Mouse (Mus musculus) brown adipose tissue, adult 24 weeks (tissue): ENCODE results near the gene Vps4b. TPM values are rescaled to one million over a fixed set of nuclear protein-coding genes. Genes with fewer than 3 reads are reported as not detected.

Experiments used
- H3K27ac ChIP-seq: fragments of 200-500 bp; replicated peaks from 2 replicates; pipeline ENCODE4 v1.5.1; 2012; ENCODE audit warnings: low read depth, mild to moderate bottlenecking, low read length
- H3K4me1 ChIP-seq: fragments of 200-500 bp; 2 replicates; pipeline ENCODE4 v1.6.1; 2012; ENCODE audit warnings: low read length, mixed read lengths; ENCODE audit not compliant: control insufficient read depth, insufficient read depth, insufficient read length
- H3K4me3 ChIP-seq: fragments of 200-500 bp; 2 replicates; pipeline ENCODE4 v1.5.1; 2012; ENCODE audit warnings: low read depth, mild to moderate bottlenecking, low read length, moderate library complexity; ENCODE audit not compliant: insufficient read depth
- polyA plus RNA-seq: library from polyadenylated mRNA; stranded (reverse); fragments of >200 nt; gene quantifications from 2 replicates; pipeline ENCODE4 v1.2.4, GENCODE M21; 2012; ENCODE audit not compliant: missing spikeins, insufficient read depth, insufficient read length

Gene Vps4b
- polyA plus RNA-seq, result 29.6 and 44.8 TPM in 2 replicates

DNA sequence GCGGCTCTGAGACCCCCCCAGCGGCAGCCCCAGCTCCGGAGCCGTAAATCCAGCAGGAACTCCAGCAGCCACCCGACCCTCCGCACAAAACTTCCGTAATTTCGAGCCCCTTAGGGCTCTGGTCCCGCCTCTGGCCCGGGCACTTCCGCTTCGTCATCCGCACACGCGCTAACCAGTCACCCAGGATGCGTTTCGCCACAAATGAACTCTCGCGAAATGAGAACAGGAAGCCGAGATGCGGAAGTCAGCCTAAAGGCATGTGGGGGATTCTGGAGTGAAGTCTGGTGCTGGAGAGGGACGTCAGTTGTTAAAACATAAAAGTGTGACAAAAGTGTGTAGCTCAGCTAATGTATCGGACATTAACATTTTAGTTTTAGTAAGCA is at the start of gene Vps4b:
TSS of gene Vps4b (minus strand) at position 187 of the 383 bp plus-strand sequence.
- peak within 1 kb of the TSS; percentile 77 for H3K27ac ChIP-seq
- H3K4me1 ChIP-seq, result peaks cover 5% of the 10 kb centered on the region; the same call in 1 of the 2 replicates
- peak within 1 kb of the TSS; percentile 96 for H3K4me3 ChIP-seq

GRCm38 (mm10) chr1:106828784-106829183 is 32.3 kb upstream of the Vps4b start:
- no peak overlapping the region for H3K27ac ChIP-seq
- no peaks in the 10 kb centered on the region for H3K4me1 ChIP-seq
- H3K4me3 ChIP-seq, result no peak overlapping the region

DNA sequence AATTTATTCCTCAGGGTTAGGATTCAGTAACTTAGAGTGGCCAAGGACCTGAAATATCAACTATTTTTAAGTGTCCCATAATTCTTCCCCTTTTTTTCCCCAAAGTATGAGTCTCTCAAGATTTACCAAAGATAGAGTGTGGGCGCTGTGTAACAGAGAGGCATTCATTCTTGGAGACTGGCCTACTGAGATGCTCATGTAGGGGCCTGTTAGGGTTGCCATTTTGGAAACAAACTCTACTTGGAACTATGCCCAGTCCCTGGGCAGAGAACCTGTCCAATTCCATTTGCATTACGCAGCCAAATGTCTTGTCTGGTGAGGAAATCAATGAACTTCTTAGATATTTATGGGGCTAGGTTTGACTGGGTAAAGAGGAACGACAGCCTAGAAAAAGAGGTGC is 25.8 kb upstream of the Vps4b start:
- Histone ChIP-seq H3K27ac (no peak overlapping the region), H3K4me1 (no peaks in the 10 kb centered on the region), H3K4me3 (no peak overlapping the region)

- no peak overlapping the region for H3K4me3 ChIP-seq
- H3K4me1 ChIP-seq, result no peaks in the 10 kb centered on the region
- no peak overlapping the region for H3K27ac ChIP-seq
Observed at GRCm38 (mm10) chr1:106818323-106818722, 21.8 kb upstream of the Vps4b start.

DNA sequence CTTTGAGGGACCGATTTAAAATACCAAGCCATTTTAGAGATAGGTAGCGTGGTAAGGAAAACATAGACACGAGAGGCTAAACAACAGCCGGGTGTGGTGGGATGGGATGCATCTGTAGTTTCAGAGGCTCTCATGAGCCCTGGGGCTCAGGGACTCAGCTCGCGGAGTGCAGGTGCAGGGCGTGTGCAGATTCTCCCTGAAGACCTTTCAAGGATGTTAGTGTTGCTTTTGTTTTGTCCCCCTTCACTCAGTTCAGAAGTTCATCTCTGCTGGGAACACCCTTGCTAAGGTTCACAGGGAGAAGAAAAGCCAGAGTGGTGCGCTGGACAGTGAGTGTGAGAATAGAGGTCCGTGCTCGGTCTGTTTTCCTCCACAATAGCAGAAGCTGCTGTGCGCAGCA is 20.2 kb upstream of the Vps4b start:
- H3K27ac ChIP-seq, result no peak overlapping the region
- H3K4me3 ChIP-seq, result no peak overlapping the region
- no peaks in the 10 kb centered on the region for H3K4me1 ChIP-seq

GRCm38 (mm10) chr1:106815265-106815664 is 18.7 kb upstream of the Vps4b start:
- H3K27ac ChIP-seq, result no peak overlapping the region
- no peaks in the 10 kb centered on the region for H3K4me1 ChIP-seq
- no peak overlapping the region for H3K4me3 ChIP-seq

- no peak overlapping the region for H3K27ac ChIP-seq
- no peaks in the 10 kb centered on the region for H3K4me1 ChIP-seq
- no peak overlapping the region for H3K4me3 ChIP-seq
Observed at GRCm38 (mm10) chr1:106814864-106815263, 18.3 kb upstream of the Vps4b start.

- Histone ChIP-seq H3K4me1 (peaks cover 2% of the 10 kb centered on the region; the same call in 1 of the 2 replicates), H3K4me3 (no peak overlapping the region), H3K27ac (no peak overlapping the region)
Observed at GRCm38 (mm10) chr1:106799931-106800330, 3.4 kb upstream of the Vps4b start.

- H3K4me3 ChIP-seq, result no peak overlapping the region
Observed at GRCm38 (mm10) chr1:106799406-106799805, 2.9 kb upstream of the Vps4b start.

DNA sequence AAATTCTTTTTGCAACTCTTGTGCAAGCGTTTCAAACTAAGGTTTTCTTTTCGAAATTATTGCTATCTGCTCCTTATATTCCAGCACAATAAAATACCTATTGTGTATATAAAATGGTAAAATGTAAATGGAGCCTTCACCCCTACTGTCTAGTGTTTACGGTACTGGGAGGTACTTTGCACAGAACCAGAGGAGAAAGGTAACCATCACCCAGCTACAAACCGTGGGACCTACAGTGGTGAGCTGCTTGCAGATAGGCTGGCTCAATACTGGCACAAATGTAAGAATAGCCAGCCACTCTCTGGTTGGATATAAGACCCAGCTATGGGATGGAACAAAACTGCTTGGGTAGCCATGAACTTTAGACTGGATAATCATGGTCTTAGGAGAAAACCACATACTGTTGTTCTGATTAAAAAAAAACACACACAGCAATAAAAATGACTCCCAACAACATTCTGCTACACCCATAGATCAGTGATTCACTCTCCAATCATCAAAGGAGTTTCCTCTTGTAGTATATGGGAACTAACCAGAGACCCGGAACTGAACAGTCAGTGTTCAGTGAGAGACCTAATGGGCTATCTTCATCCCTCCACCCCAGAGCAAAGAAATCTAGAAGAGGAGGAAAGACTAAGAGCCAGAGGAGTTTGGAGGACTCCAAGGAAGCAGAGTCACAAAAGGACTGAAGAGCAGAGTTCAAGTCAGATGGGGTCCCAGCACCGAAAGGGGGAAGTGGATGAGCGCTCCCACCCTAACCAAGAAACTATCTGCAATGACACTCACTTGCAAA is 655 bp upstream of the Vps4b start:
- Histone ChIP-seq H3K27ac (no peak overlapping the region), H3K4me3 (peak overlapping the region; percentile 43; the same call in 1 of the 2 replicates), H3K4me1 (peaks cover 5% of the 10 kb centered on the region; the same call in 1 of the 2 replicates)

More at GRCm38 (mm10) chr1:106799406-106799805, 2.9 kb upstream of the Vps4b start:
- H3K4me1 ChIP-seq, result peaks cover 2% of the 10 kb centered on the region; the same call in 1 of the 2 replicates
- no peak overlapping the region for H3K27ac ChIP-seq

DNA sequence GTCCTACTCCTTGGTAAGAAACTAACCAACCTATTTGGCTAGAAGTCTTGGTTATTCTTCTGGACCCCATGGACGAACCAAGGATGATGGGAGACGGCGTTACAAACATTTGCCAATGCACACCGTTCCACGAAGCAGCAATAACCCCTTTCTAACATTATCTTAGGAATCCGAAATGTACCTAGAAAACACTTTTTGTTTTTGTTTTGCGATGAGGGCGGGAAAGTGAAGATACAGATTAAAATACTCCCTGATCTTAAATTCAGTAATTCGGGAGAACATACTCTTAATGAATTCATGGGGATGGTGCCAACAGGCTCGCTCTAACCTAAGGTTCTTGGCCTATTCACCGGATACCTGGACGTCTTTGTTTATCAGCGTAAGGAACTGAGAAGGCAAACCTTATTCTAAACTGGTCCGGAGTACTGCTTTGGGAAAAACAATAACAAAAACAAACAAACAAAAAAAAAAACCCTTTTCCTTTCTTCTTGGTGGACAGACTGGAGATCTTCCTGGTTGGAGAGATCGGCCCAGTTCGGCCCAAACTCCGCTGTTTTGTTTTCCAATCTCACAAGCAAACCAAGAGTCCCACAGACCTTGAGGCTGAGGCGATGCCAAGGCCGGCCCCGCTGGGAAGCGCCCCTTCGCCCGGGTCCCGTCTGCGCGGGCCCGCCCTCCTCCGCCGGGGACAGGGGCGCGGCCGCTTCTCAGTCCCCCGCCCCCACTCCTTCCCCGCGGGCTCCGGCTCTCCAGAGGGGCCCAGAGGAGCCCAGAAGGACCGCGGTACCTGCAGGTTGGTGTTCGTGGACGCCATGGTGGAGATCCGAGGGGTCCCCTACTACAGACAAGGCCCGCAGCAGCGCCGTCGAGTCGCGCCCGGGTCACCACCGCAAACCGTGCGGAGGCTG is 640 bp downstream of the Vps4b start:
- Histone ChIP-seq H3K4me3 (peak overlapping the region; percentile 96), H3K4me1 (peaks cover 5% of the 10 kb centered on the region; the same call in 1 of the 2 replicates), H3K27ac (peak overlapping the region; percentile 77)

DNA sequence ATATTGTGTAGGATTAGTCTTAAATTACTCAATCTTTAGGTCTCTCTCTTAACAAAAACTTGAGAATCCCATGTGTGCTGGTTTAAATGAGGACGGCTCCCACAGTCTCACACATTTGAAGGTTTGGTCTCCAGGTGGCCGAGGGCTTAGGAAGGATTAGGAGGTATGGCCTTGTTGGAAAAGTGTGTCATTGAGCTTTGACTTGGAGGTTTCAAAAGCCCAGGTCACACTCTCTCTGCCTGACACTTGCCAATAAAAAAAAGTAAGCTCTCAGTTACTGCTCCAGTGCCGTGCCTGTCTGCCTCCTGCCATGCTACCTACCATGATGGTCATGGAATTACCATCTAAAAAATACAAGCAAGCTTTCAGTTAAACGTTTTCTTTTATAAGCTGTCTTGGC is 21.6 kb downstream of the Vps4b start:
- Histone ChIP-seq H3K27ac (no peak overlapping the region), H3K4me3 (no peak overlapping the region), H3K4me1 (no peaks in the 10 kb centered on the region)

DNA sequence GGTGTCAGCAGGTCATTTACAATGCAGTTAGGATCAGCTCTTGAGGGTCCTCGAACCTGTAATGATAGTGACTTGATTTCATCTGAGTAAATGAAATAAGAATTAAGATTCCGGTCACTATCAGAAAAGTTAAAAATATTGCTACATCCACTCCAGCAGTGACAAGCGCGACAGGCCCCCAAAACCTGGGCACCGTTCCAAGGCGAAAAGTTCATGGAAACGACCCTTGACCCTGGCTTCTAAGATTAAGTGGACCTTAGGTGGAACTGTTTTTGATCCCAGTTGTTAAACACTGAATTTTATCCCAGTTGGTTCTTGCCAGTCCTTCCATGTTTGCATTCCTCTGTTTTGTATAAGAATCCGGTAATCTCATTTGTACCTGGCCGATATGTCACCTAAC is 22.4 kb downstream of the Vps4b start:
- Histone ChIP-seq H3K4me1 (no peaks in the 10 kb centered on the region), H3K4me3 (no peak overlapping the region), H3K27ac (no peak overlapping the region)

DNA sequence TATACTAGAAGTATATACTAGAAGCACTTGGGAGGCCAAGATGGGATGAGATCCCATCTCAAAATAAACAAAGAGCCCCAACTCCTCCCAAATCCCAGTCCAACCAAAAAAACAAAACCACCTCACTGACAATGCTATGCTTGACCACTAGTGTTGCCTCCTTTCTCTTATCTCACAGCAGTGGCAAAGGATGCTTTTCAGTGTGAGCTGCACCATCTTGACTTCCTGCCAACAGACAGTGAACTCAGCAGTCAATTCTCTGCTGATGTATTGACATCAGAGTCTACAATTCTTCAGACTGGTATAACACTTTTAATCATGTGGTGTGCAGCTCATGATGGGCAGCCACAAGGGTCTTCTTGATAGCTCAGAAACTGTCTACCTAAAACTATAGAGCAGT is 27.8 kb downstream of the Vps4b start:
- no peaks in the 10 kb centered on the region for H3K4me1 ChIP-seq
- H3K4me3 ChIP-seq, result no peak overlapping the region
- no peak overlapping the region for H3K27ac ChIP-seq

GRCm38 (mm10) chr1:106765771-106766170 is 30.8 kb downstream of the Vps4b start:
- Histone ChIP-seq H3K4me3 (no peak overlapping the region), H3K27ac (no peak overlapping the region), H3K4me1 (no peaks in the 10 kb centered on the region)
